Mouse (Mus musculus): ENCODE measurements around the gene Prkce.

- TF ChIP-seq CTCF (IDR thresholded peaks at IDR 0.05; ENCODE audit: borderline replicate concordance, insufficient read depth, low read length), result no peak
- TF ChIP-seq POLR2A (IDR thresholded peaks at IDR 0.05; ENCODE audit: low read depth, low read length), result no peak
Observed at GRCm38 (mm10) chr17:86150867-86151348, 16.7 kb upstream of the Prkce start.
